Mouse (Mus musculus) cerebellum, adult 2 months (tissue): Measurements from ENCODE around the gene Tmem41b.

Experiments
- CTCF ChIP-seq: fragments of 200-500 bp; IDR thresholded peaks from 2 replicates; pipeline ENCODE4 v1.5.1; 2011; ENCODE audit warnings: low read depth, mild to moderate bottlenecking, control low read depth, low read length, moderate library complexity, borderline replicate concordance; ENCODE audit not compliant: insufficient read depth
- POLR2A ChIP-seq: fragments of 200-500 bp; IDR thresholded peaks from 2 replicates; pipeline ENCODE4 v1.6.1; 2011; ENCODE audit warnings: low read length, control low read depth, borderline replicate concordance; ENCODE audit not compliant: insufficient read depth

DNA sequence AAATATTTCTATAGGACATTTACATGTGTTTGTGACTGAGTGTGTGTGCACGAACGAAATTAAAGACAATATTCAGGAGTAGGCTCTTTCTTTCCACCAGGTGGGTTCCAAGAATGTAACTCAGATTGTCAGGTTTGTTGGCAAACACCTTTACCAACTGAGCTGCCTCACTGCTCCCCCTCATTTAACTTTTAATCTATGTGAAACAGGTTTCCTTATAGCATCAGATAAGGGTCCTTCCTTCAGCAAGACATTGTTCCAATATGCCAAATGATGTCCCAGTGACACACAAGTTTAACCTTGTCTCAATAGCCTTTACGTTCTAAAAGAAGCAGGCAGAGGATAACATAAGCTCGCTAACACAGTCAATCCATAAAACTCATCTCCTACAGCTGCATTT is 63.8 kb downstream of the Tmem41b start:
- TF ChIP-seq POLR2A = no peak
- no peak for TF ChIP-seq CTCF
